In the genomic region with DNA sequence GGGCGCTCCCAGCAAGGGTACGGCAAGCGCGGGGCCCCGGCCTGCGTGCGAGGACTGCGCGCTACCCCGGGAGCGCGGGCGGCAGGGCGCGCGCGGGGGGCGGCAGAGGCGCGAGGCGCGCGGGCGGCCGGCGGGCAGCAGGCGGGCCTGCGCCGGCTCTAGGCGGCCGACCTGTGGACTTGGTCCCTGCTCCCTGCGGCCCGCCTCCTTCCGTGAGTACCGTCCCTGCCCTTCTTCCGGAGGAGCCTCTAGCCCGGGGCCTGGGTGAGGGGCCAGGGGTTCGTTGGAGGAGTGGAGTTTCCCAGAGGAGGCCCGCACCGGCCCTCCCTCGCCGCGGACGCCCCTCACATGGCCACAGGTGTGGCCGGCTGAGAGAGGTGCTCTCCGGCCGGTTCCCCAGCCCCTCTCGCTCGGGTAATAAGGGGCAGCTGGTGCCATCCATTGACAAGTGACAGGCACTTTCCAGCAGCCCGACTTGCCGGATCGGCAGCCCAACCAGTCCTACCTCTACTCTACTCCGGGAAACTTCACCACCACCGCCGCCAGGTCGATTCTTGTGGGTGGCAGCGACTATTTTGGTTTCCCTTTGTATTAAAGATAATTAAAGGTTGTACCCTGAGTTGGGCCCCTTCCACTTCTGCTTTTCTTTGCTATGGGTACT, we compare ENCODE assay signal across 8 mouse cellular contexts. TPM values are rescaled to one million over a fixed set of nuclear protein-coding genes. Genes with fewer than 3 reads are reported as not detected.
DNase-seq lines count a peak whose midpoint lies in the region; ATAC-seq lines count a peak whose summit lies in the region.

No protein-coding gene starts in this region.

- peak; percentile 22 to 38 for DNase-seq in monocyte, adult 2 months (ENCODE audit: low read depth in 1 of 2, low spot score in 2 of 2)
- peak; percentile 64 for DNase-seq in embryo, embryonic 10.5 days (ENCODE audit: low spot score)
- peak; percentile 97 for DNase-seq in heart, adult 11 months
- peak; percentile 71 for DNase-seq in kidney, adult 11 months
- DNase-seq in spleen, postnatal 36 days (ENCODE audit: low spot score in 2 of 2) = peak; percentile 71 to 81

- peaks cover 34% of the 10 kb centered on the region for H3K36me3 ChIP-seq in limb, embryonic 13.5 days
- peaks cover 24% of the 10 kb centered on the region for H3K36me3 ChIP-seq in midbrain, embryonic 13.5 days

- WGBS in limb, embryonic 13.5 days = 1% methylated on average over 54 of the region's 57 CpGs
- 1% methylated on average over 26 of the region's 57 CpGs for WGBS in midbrain, embryonic 13.5 days

- H3K4me2 ChIP-seq in limb, embryonic 13.5 days (replicated peaks) = peak overlapping the region; percentile 48
- H3K4me2 ChIP-seq in midbrain, embryonic 13.5 days (replicated peaks) = peak overlapping the region; percentile 44

- no peaks in the 10 kb centered on the region for H3K27me3 ChIP-seq in limb, embryonic 13.5 days
- no peaks in the 10 kb centered on the region for H3K27me3 ChIP-seq in midbrain, embryonic 13.5 days

- H3K9me3 ChIP-seq in limb, embryonic 13.5 days = no peaks in the 10 kb centered on the region
- H3K9me3 ChIP-seq in midbrain, embryonic 13.5 days = no peaks in the 10 kb centered on the region

- H3K4me1 ChIP-seq in limb, embryonic 13.5 days = peaks cover 11% of the 10 kb centered on the region
- H3K4me1 ChIP-seq in midbrain, embryonic 13.5 days (replicated peaks) = peaks cover 17% of the 10 kb centered on the region

- ATAC-seq in monocyte, adult 5-6 weeks (replicated peaks; ENCODE audit: insufficient number of reproducible peaks, low FRiP score, low TSS enrichment, poor library complexity, severe bottlenecking) = no peak
- ATAC-seq in limb, embryonic 13.5 days (ENCODE audit: low FRiP score, low read depth) = peak; percentile 11; the same call in 1 of the 2 replicates
- peak; percentile 52 for ATAC-seq in midbrain, embryonic 13.5 days

- H3K27ac ChIP-seq in limb, embryonic 13.5 days = peak overlapping the region; percentile 0; the same call in 1 of the 2 replicates
- peak overlapping the region; percentile 16 for H3K27ac ChIP-seq in midbrain, embryonic 13.5 days

- H3K4me3 ChIP-seq in limb, embryonic 13.5 days = peak overlapping the region; percentile 44
- H3K4me3 ChIP-seq in midbrain, embryonic 13.5 days (replicated peaks) = peak overlapping the region; percentile 41

- H3K9ac ChIP-seq in limb, embryonic 13.5 days = peak overlapping the region; percentile 60
- H3K9ac ChIP-seq in midbrain, embryonic 13.5 days (replicated peaks) = peak overlapping the region; percentile 55

RNA-seq across cellular contexts. Expression of a gene that starts 0.7 kb away (rescaled TPM):
- total RNA-seq in monocyte, adult 5-6 weeks (2017) = 63.9 to 84.5 TPM (median 83.3 TPM) in 3 replicates
- polyA plus RNA-seq in limb, embryonic 13.5 days (2015; fragmentation: Nextera tagmentation; extraction: Ambion mirVana) = 62.1 and 68.8 TPM in 2 replicates
- 54.4 and 55.6 TPM in 2 replicates for polyA plus RNA-seq in midbrain, embryonic 13.5 days (2015; fragmentation: Nextera tagmentation; extraction: Ambion mirVana)

RNA-seq across cellular contexts. Expression of a gene that starts 9.6 kb away (rescaled TPM):
- 30.9 to 63.3 TPM (median 32.0 TPM) in 3 replicates for total RNA-seq in monocyte, adult 5-6 weeks (2017)
- 16.8 and 17.3 TPM in 2 replicates for polyA plus RNA-seq in limb, embryonic 13.5 days (2015; fragmentation: Nextera tagmentation; extraction: Ambion mirVana)
- 17.9 and 18.6 TPM in 2 replicates for polyA plus RNA-seq in midbrain, embryonic 13.5 days (2015; fragmentation: Nextera tagmentation; extraction: Ambion mirVana)

Comparison
In these comparisons a context has a peak if more than half of its experiments do, and no peak if none do; other contexts are left out.
1. DNase-seq: peak in every context shown above with its lines; median percentile 97 in heart, adult 11 months; 76 in spleen, postnatal 36 days; 71 in kidney, adult 11 months; 64 in embryo, embryonic 10.5 days; 30 in monocyte, adult 2 months.